Mouse (Mus musculus): Measurements from ENCODE around the gene AI467606. TPM values are rescaled to one million over a fixed set of nuclear protein-coding genes. Genes with fewer than 3 reads are reported as not detected.

The AI467606 gene
- polyA plus RNA-seq, 1 experiment from 2014 or later: 1.2 TPM

GRCm38 (mm10) chr7:127099528-127099927 is 8.4 kb downstream of the AI467606 start:
- Histone ChIP-seq H3K27me3 (no peaks in the 10 kb centered on the region), H3K36me3 (no peaks in the 10 kb centered on the region), H3K9me3 (replicated peaks) (no peaks in the 10 kb centered on the region), H3K4me3 (no peak overlapping the region), H3K27ac (no peak overlapping the region), H3K4me2 (replicated peaks) (no peak overlapping the region), H3K9ac (no peak overlapping the region), H3K4me1 (no peaks in the 10 kb centered on the region)
- 93% methylated on average over 4 of the region's 4 CpGs for whole genome bisulfite sequencing
- no peak for ATAC-seq (ENCODE audit: low FRiP score)

- H3K36me3 ChIP-seq: no peaks in the 10 kb centered on the region
- ATAC-seq (ENCODE audit: low FRiP score): no peak
- no peaks in the 10 kb centered on the region for H3K9me3 ChIP-seq (replicated peaks)
- no peak overlapping the region for H3K4me3 ChIP-seq
- H3K27me3 ChIP-seq: no peaks in the 10 kb centered on the region
- H3K4me1 ChIP-seq: peaks cover 5% of the 10 kb centered on the region
- H3K4me2 ChIP-seq (replicated peaks): no peak overlapping the region
- no peak overlapping the region for H3K27ac ChIP-seq
- 53% methylated on average over 2 of the region's 2 CpGs for WGBS
- no peak overlapping the region for H3K9ac ChIP-seq
Measured at GRCm38 (mm10) chr7:127101451-127102016, 10.4 kb downstream of the AI467606 start.

GRCm38 (mm10) chr7:127102148-127102547 is 11.0 kb downstream of the AI467606 start:
- Histone ChIP-seq H3K4me2 (replicated peaks) (no peak overlapping the region), H3K27me3 (no peaks in the 10 kb centered on the region), H3K4me3 (no peak overlapping the region), H3K9me3 (replicated peaks) (no peaks in the 10 kb centered on the region), H3K9ac (no peak overlapping the region), H3K4me1 (peaks cover 5% of the 10 kb centered on the region), H3K36me3 (no peaks in the 10 kb centered on the region), H3K27ac (no peak overlapping the region)
- WGBS: 72% methylated on average over 6 of the region's 6 CpGs
- ATAC-seq (ENCODE audit: low FRiP score): no peak

GRCm38 (mm10) chr7:127103960-127104359 is 12.8 kb downstream of the AI467606 start:
- peaks cover 5% of the 10 kb centered on the region for H3K4me1 ChIP-seq
- no peak overlapping the region for H3K4me2 ChIP-seq (replicated peaks)
- no peaks in the 10 kb centered on the region for H3K9me3 ChIP-seq (replicated peaks)
- no peak overlapping the region for H3K9ac ChIP-seq
- no peaks in the 10 kb centered on the region for H3K27me3 ChIP-seq
- H3K27ac ChIP-seq: peak overlapping the region; percentile 74; the same call in 1 of the 2 replicates
- no peaks in the 10 kb centered on the region for H3K36me3 ChIP-seq
- 71% methylated on average over 6 of the region's 6 CpGs for WGBS
- no peak for ATAC-seq (ENCODE audit: low FRiP score)
- H3K4me3 ChIP-seq: no peak overlapping the region

DNA sequence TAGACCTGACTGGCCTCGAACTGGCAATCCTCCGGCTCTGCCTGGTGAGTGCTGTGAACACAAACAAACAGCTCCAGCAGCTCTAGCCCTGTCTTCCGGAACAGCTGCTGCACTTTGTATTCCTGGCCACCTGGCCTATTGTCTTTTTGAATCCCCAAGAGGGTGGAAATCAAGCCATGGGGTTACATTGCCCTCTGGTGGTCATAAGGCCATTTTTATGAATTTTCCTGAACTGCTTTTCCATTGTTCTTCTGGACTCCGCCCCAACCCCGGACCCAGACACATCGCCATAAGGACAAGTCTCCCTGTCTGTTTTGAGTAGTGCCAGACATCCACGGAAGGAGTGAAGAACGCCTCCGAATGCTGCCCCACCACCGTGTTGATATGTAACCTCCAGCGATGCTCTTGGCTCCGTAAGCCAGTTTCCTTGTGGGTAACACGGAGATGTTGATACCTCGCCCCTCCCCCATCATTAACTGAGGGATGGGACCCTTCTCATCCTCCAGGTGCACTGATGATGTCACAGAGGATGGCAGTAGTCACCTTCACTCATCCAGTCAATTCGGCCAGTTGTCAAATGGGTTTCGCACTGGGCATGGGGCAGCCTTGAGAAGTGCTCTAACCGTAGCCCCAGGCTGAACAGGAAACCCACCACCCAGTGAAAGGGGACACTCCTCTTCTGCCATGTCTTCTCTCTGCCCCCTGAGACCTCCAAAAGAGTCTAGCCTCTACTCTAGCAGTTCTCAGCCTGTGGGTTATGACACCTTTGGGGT is 13.6 kb downstream of the AI467606 start:
- ATAC-seq (ENCODE audit: low FRiP score): peak; percentile 85
- H3K27ac ChIP-seq: peak overlapping the region; percentile 74
- peaks cover 5% of the 10 kb centered on the region for H3K4me1 ChIP-seq
- no peaks in the 10 kb centered on the region for H3K9me3 ChIP-seq (replicated peaks)
- H3K27me3 ChIP-seq: no peaks in the 10 kb centered on the region
- no peaks in the 10 kb centered on the region for H3K36me3 ChIP-seq
- peak overlapping the region; percentile 25 for H3K4me3 ChIP-seq
- 15% methylated on average over 17 of the region's 17 CpGs for WGBS
- peak overlapping the region; percentile 49 for H3K4me2 ChIP-seq (replicated peaks)
- H3K9ac ChIP-seq: peak overlapping the region; percentile 60

DNA sequence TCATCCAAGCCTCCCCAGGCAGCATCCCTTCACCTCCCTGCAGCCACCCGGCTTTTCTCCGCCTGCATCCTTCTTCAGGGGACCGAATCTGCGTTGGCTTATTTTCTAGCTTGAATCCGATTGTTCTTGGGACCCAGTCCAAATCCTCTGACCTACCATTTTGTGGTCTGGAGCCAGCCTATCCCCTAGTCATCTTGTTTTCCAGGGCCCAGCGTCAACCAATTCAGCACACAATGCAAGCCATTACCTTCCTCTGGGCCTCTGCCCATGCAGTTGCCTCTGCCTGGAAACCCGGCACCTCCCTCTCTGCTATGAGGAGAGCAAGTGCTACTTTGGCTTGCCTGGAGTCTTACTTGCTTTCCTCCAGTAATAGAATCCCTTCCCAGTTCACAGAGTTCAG is 14.4 kb downstream of the AI467606 start:
- Histone ChIP-seq H3K4me3 (no peak overlapping the region), H3K4me2 (replicated peaks) (no peak overlapping the region), H3K27me3 (no peaks in the 10 kb centered on the region), H3K4me1 (peaks cover 5% of the 10 kb centered on the region), H3K9me3 (replicated peaks) (no peaks in the 10 kb centered on the region), H3K27ac (no peak overlapping the region), H3K36me3 (no peaks in the 10 kb centered on the region), H3K9ac (no peak overlapping the region)
- no peak for ATAC-seq (ENCODE audit: low FRiP score)
- 77% methylated on average over 7 of the region's 7 CpGs for WGBS

GRCm38 (mm10) chr7:127110239-127111007 is 19.3 kb downstream of the AI467606 start:
- H3K9ac ChIP-seq: no peak overlapping the region
- no peaks in the 10 kb centered on the region for H3K9me3 ChIP-seq (replicated peaks)
- no peaks in the 10 kb centered on the region for H3K27me3 ChIP-seq
- no peak overlapping the region for H3K4me3 ChIP-seq
- no peak for ATAC-seq (ENCODE audit: low FRiP score)
- no peaks in the 10 kb centered on the region for H3K36me3 ChIP-seq
- 49% methylated on average over 18 of the region's 18 CpGs for WGBS
- no peak overlapping the region for H3K27ac ChIP-seq
- no peak overlapping the region for H3K4me2 ChIP-seq (replicated peaks)
- peaks cover 7% of the 10 kb centered on the region; the same call in 1 of the 2 replicates for H3K4me1 ChIP-seq

DNA sequence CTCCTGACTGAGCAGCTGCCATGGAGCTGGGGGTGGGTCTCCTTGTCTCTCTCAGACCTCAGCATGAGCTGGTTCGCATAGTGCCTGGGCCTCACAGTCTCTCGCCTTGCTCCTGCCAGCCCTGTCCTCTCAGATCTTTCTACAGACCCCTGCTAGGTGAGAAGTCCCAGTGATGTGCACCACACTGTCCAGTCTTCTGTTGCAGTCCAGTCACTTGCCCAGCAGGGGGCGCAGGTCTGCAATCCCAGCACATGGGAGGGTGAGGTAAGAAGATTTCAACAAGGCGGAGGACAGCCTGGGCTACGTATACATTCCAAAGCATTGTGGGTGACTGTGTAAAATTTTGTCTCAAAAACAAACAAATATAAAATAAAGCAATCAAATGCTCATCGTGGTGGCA is 20.3 kb downstream of the AI467606 start:
- 42% methylated on average over 6 of the region's 6 CpGs for WGBS
- ATAC-seq (ENCODE audit: low FRiP score): no peak

DNA sequence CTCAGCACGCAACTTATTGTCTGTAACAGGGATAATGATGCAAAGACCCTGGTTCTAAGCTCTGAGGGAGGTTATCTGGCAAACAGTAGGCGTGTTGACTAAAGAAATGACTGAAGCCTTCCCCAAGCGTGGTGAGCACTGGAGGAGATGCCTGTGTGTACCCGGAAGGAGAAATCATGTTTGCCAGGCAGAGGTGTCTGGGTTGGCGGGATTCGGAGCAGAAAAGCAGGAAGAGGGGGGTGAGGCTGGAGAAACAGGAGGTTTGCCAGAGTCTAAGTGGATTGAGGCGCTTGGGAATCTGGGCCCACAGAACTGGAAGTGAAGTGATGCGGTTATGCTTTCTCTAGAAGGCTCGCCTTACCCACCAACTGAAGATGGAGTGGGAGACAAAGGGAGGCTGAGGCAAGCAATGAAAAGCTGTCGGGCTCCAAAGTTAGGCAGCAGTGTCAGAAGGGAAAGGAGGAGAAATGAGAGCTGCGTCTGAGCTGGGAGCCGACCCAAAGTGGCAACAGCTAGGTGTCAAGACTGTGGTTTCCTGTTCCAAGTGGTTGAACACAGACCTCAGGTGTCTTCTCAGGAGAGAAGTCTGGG is 21.2 kb downstream of the AI467606 start:
- Histone ChIP-seq H3K27ac (no peak overlapping the region), H3K4me1 (peaks cover 7% of the 10 kb centered on the region; the same call in 1 of the 2 replicates), H3K9me3 (replicated peaks) (no peaks in the 10 kb centered on the region), H3K4me2 (replicated peaks) (no peak overlapping the region), H3K9ac (no peak overlapping the region), H3K27me3 (no peaks in the 10 kb centered on the region), H3K36me3 (no peaks in the 10 kb centered on the region), H3K4me3 (no peak overlapping the region)
- ATAC-seq (ENCODE audit: low FRiP score): no peak
- WGBS: 80% methylated on average over 12 of the region's 12 CpGs

More for the DNA sequence above, 20.3 kb downstream of the AI467606 start:
- Histone ChIP-seq H3K36me3 (no peaks in the 10 kb centered on the region), H3K4me3 (no peak overlapping the region), H3K27me3 (no peaks in the 10 kb centered on the region), H3K9me3 (replicated peaks) (no peaks in the 10 kb centered on the region), H3K4me1 (peaks cover 7% of the 10 kb centered on the region; the same call in 1 of the 2 replicates), H3K9ac (no peak overlapping the region), H3K4me2 (replicated peaks) (no peak overlapping the region), H3K27ac (no peak overlapping the region)

DNA sequence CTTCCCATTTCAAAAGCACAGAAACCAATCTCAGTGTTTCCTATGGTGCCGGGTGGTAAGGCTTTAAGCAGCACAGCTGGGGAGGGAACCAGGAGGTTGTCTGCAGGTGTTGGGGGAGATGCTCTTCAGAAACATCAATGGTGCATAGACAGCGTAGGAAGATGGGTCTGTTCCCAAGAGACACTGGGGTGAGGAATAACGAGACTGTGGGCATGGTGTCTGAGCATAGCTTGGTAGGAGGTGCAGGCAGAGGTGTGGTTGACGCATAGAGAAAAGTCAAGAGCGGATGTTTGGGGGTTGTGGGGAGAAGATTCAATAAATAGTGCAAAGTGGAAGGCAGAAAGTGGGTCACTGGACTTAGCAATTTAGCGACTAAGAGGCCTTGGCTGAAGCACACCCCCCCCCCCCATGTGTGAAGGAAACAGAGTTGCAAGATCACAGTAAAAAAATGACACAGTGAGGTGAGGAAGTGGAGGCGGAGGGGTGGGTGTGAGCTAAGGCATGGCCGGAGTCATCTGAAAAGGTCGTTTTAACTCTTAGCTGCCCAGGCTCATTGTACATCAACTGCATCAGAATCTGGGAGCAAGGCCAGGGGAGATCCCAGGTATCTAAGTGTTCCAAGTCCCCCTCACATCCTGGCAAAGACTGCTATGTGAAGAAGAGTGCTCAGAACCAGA is 21.9 kb downstream of the AI467606 start:
- H3K9me3 ChIP-seq (replicated peaks): no peaks in the 10 kb centered on the region
- no peaks in the 10 kb centered on the region for H3K36me3 ChIP-seq
- no peak overlapping the region for H3K4me2 ChIP-seq (replicated peaks)
- ATAC-seq (ENCODE audit: low FRiP score): no peak
- H3K9ac ChIP-seq: 0 out of 2 replicates have a peak overlapping the region, but pooled peaks have one; percentile 18
- H3K27ac ChIP-seq: no peak overlapping the region
- H3K4me3 ChIP-seq: no peak overlapping the region
- WGBS: 47% methylated on average over 9 of the region's 9 CpGs
- no peaks in the 10 kb centered on the region for H3K27me3 ChIP-seq
- peaks cover 13% of the 10 kb centered on the region; the same call in 1 of the 2 replicates for H3K4me1 ChIP-seq

DNA sequence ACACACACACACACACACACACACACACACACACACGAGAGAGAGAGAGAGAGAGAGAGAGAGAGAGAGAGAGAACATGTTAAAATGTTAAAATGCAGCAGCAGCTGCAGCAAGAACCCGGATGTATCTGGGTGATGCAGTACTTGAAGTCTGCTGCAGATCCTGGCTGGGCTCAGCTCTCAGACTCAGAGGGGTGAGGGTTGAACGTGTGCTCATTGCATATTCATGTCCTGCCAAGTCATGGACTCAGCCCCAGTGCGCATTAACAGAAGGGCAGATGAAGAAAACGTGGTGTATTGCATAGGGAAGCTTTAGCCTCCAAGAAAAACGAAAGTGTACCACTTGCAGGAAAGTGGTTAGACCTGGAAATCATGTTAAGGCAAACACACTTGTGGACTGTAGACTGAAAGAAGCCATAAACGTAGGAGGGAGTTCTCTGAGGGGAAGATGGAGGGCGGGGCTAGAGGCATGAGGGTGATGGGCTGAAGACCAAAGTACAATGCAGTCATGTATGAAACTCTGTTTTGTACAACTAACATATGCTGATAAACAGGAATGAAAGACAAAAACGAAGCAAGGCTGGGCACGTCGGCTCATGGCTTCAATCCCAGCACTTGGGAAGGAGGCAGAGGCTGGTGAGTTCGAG is 22.6 kb downstream of the AI467606 start:
- H3K27me3 ChIP-seq: no peaks in the 10 kb centered on the region
- H3K9me3 ChIP-seq (replicated peaks): no peaks in the 10 kb centered on the region
- H3K36me3 ChIP-seq: no peaks in the 10 kb centered on the region
- no peak overlapping the region for H3K4me2 ChIP-seq (replicated peaks)
- no peak for ATAC-seq (ENCODE audit: low FRiP score)
- H3K4me1 ChIP-seq: peaks cover 16% of the 10 kb centered on the region; the same call in 1 of the 2 replicates
- WGBS: 56% methylated on average over 11 of the region's 12 CpGs
- no peak overlapping the region for H3K4me3 ChIP-seq
- 0 out of 2 replicates have a peak overlapping the region, but pooled peaks have one; percentile 18 for H3K9ac ChIP-seq
- no peak overlapping the region for H3K27ac ChIP-seq

Data from hindbrain, embryonic 12.5 days (tissue).